Mouse (Mus musculus) neural tube, embryonic 12.5 days (tissue): Measurements from ENCODE around the gene Epha10. TPM values are rescaled to one million over a fixed set of nuclear protein-coding genes. Genes with fewer than 3 reads are reported as not detected.
A peak's percentile ranks its signal among the peaks of the same experiment; 100 is the strongest.

ENCODE experiments used
- ATAC-seq: fragments of 200-750 bp; cut with Nextera tagmentation; 2 replicates; pipeline ENCODE4 v1.8.0; 2017; ENCODE audit warnings: low read depth, mild to moderate bottlenecking, moderate TSS enrichment, moderate library complexity; ENCODE audit not compliant: low FRiP score
- H3K27ac ChIP-seq: fragments of 300-500 bp; sonication (generic); 2 replicates; pipeline ENCODE4 v1.5.1; 2016
- H3K27me3 ChIP-seq: fragments of 300-500 bp; sonication (generic); replicated peaks from 2 replicates; pipeline ENCODE4 v1.6.1; 2016; ENCODE audit warnings: mild to moderate bottlenecking
- H3K36me3 ChIP-seq: fragments of 300-500 bp; sonication (generic); 2 replicates; pipeline ENCODE4 v1.6.1; 2016; ENCODE audit warnings: mild to moderate bottlenecking
- H3K4me1 ChIP-seq: fragments of 300-500 bp; sonication (generic); 2 replicates; pipeline ENCODE4 v1.6.1; 2016
- H3K4me2 ChIP-seq: fragments of 300-500 bp; sonication (generic); replicated peaks from 2 replicates; pipeline ENCODE4 v1.6.1; 2016; ENCODE audit warnings: mild to moderate bottlenecking
- H3K4me3 ChIP-seq: fragments of 300-500 bp; sonication (generic); 2 replicates; pipeline ENCODE4 v1.5.1; 2016
- H3K9ac ChIP-seq: fragments of 300-500 bp; sonication (generic); 2 replicates; pipeline ENCODE4 v1.6.1; 2016; ENCODE audit warnings: mild to moderate bottlenecking
- H3K9me3 ChIP-seq: fragments of 300-500 bp; sonication (generic); 2 replicates; pipeline ENCODE4 v1.6.1; 2016; ENCODE audit warnings: mild to moderate bottlenecking
- WGBS: fragments of 180-500 bp; shearing (Covaris S2); methylation state at CpG from one replicate; pipeline ENCODE4 v1.1.7; 2016; 5-methylcytosine and 5-hydroxymethylcytosine counted together
- polyA plus RNA-seq: library from polyadenylated mRNA; unstranded; fragments of >200 nt; fragmentation: Nextera tagmentation; extraction: Ambion mirVana; gene quantifications from 2 replicates; pipeline ENCODE4 v1.2.1, GENCODE M21; 2016

The Epha10 gene
- polyA plus RNA-seq: 6.3 and 6.6 TPM in 2 replicates

- H3K4me2 ChIP-seq: peak within 1 kb of the TSS; percentile 71
- H3K4me1 ChIP-seq: peaks cover 21% of the 10 kb centered on the region
- H3K9me3 ChIP-seq: no peaks in the 10 kb centered on the region; the same call in 1 of the 2 replicates
- peak within 1 kb of the TSS; percentile 55 for H3K9ac ChIP-seq
- WGBS: 2% methylated on average over 11 of the region's 11 CpGs
- ATAC-seq: no peak
- H3K4me3 ChIP-seq: peak within 1 kb of the TSS; percentile 49
- H3K27me3 ChIP-seq: peaks cover 46% of the 10 kb centered on the region
- H3K27ac ChIP-seq: peak within 1 kb of the TSS; percentile 53; the same call in 1 of the 2 replicates
- no peaks in the 10 kb centered on the region for H3K36me3 ChIP-seq
These were observed at the start of gene Epha10 for GRCm38 (mm10) chr4:124880599-124880998. Epha10 (plus strand) TSS chr4:124880899.

- WGBS: 95% methylated on average over 10 of the region's 10 CpGs
- Histone ChIP-seq H3K4me2 (no peak overlapping the region), H3K36me3 (peaks cover 56% of the 10 kb centered on the region), H3K4me1 (no peaks in the 10 kb centered on the region), H3K4me3 (no peak overlapping the region), H3K9me3 (no peaks in the 10 kb centered on the region), H3K27ac (no peak overlapping the region), H3K9ac (no peak overlapping the region), H3K27me3 (no peaks in the 10 kb centered on the region)
- ATAC-seq: no peak
These were observed 47.9 kb upstream of the Epha10 start for GRCm38 (mm10) chr4:124832796-124833195.

- Histone ChIP-seq H3K4me2 (no peak overlapping the region), H3K27ac (no peak overlapping the region), H3K4me1 (no peaks in the 10 kb centered on the region), H3K9me3 (no peaks in the 10 kb centered on the region), H3K9ac (no peak overlapping the region), H3K4me3 (no peak overlapping the region), H3K36me3 (peaks cover 68% of the 10 kb centered on the region), H3K27me3 (no peaks in the 10 kb centered on the region)
- ATAC-seq: no peak
- 90% methylated on average over 14 of the region's 14 CpGs for WGBS
These were observed 42.5 kb upstream of the Epha10 start for GRCm38 (mm10) chr4:124838035-124838700.

GRCm38 (mm10) chr4:124840998-124841397 is 39.7 kb upstream of the Epha10 start:
- no peak overlapping the region for H3K4me2 ChIP-seq
- H3K4me3 ChIP-seq: no peak overlapping the region
- WGBS: 100% methylated on average over 1 of the region's 1 CpGs
- no peaks in the 10 kb centered on the region for H3K4me1 ChIP-seq
- no peaks in the 10 kb centered on the region for H3K9me3 ChIP-seq
- H3K27me3 ChIP-seq: no peaks in the 10 kb centered on the region
- H3K27ac ChIP-seq: no peak overlapping the region
- no peak for ATAC-seq
- peaks cover 60% of the 10 kb centered on the region for H3K36me3 ChIP-seq
- no peak overlapping the region for H3K9ac ChIP-seq

- no peak overlapping the region for H3K4me3 ChIP-seq
- H3K4me2 ChIP-seq: no peak overlapping the region
- no peak overlapping the region for H3K27ac ChIP-seq
- no peaks in the 10 kb centered on the region for H3K27me3 ChIP-seq
- 0 out of 2 replicates have a peak, but pooled peaks have one; percentile 44 for ATAC-seq
- no peaks in the 10 kb centered on the region for H3K9me3 ChIP-seq
- peaks cover 4% of the 10 kb centered on the region; the same call in 1 of the 2 replicates for H3K4me1 ChIP-seq
- no peak overlapping the region for H3K9ac ChIP-seq
- peaks cover 46% of the 10 kb centered on the region for H3K36me3 ChIP-seq
- WGBS: 52% methylated on average over 11 of the region's 11 CpGs
These were observed 37.2 kb upstream of the Epha10 start for GRCm38 (mm10) chr4:124843493-124843892.

- no peak overlapping the region for H3K4me2 ChIP-seq
These were observed 33.1 kb upstream of the Epha10 start for GRCm38 (mm10) chr4:124847573-124847972.

GRCm38 (mm10) chr4:124849631-124850260 is 31.0 kb upstream of the Epha10 start:
- 2% methylated on average over 24 of the region's 24 CpGs for WGBS
- Histone ChIP-seq H3K9me3 (no peaks in the 10 kb centered on the region), H3K4me2 (peak overlapping the region; percentile 71), H3K4me1 (peaks cover 29% of the 10 kb centered on the region), H3K9ac (peak overlapping the region; percentile 95), H3K27me3 (no peaks in the 10 kb centered on the region), H3K4me3 (peak overlapping the region; percentile 100), H3K36me3 (peaks cover 21% of the 10 kb centered on the region), H3K27ac (peak overlapping the region; percentile 95)
- ATAC-seq: peak; percentile 67

More at GRCm38 (mm10) chr4:124847573-124847972, 33.1 kb upstream of the Epha10 start:
- Histone ChIP-seq H3K4me3 (no peak overlapping the region), H3K27me3 (no peaks in the 10 kb centered on the region), H3K36me3 (peaks cover 17% of the 10 kb centered on the region), H3K9me3 (no peaks in the 10 kb centered on the region), H3K4me1 (peaks cover 24% of the 10 kb centered on the region), H3K27ac (no peak overlapping the region), H3K9ac (no peak overlapping the region)
- WGBS: 5% methylated on average over 8 of the region's 8 CpGs
- ATAC-seq: no peak

- ATAC-seq: peak; percentile 91
- H3K4me1 ChIP-seq: peaks cover 29% of the 10 kb centered on the region
- WGBS: under 1% methylated on average over 83 of the region's 90 CpGs
These were observed 30.3 kb upstream of the Epha10 start, which contains the start of gene Yrdc for GRCm38 (mm10) chr4:124850261-124850913. Yrdc (plus strand) TSS chr4:124850679.

GRCm38 (mm10) chr4:124850933-124851658 is 29.6 kb upstream of the Epha10 start, which contains the start of gene 1110065P20Rik:
1110065P20Rik (minus strand) TSS chr4:124851196.
- under 1% methylated on average over 75 of the region's 75 CpGs for WGBS
- H3K27me3 ChIP-seq: no peaks in the 10 kb centered on the region
- H3K36me3 ChIP-seq: peaks cover 25% of the 10 kb centered on the region
- ATAC-seq: peak; percentile 23; the same call in 1 of the 2 replicates
- H3K4me2 ChIP-seq: peak within 1 kb of the TSS; percentile 71
- H3K4me1 ChIP-seq: peaks cover 29% of the 10 kb centered on the region
- H3K4me3 ChIP-seq: peak within 1 kb of the TSS; percentile 100
- no peaks in the 10 kb centered on the region for H3K9me3 ChIP-seq
- peak within 1 kb of the TSS; percentile 95 for H3K27ac ChIP-seq
- peak within 1 kb of the TSS; percentile 95 for H3K9ac ChIP-seq

More at GRCm38 (mm10) chr4:124850261-124850913, 30.3 kb upstream of the Epha10 start, which contains the start of gene Yrdc:
- Histone ChIP-seq H3K36me3 (peaks cover 18% of the 10 kb centered on the region), H3K27me3 (no peaks in the 10 kb centered on the region), H3K4me2 (peak within 1 kb of the TSS; percentile 71), H3K9me3 (no peaks in the 10 kb centered on the region), H3K4me3 (peak within 1 kb of the TSS; percentile 100), H3K27ac (peak within 1 kb of the TSS; percentile 95), H3K9ac (peak within 1 kb of the TSS; percentile 95)

- H3K27ac ChIP-seq: no peak overlapping the region
- 97% methylated on average over 8 of the region's 8 CpGs for WGBS
- peaks cover 44% of the 10 kb centered on the region for H3K36me3 ChIP-seq
- H3K4me2 ChIP-seq: no peak overlapping the region
- ATAC-seq: no peak
- H3K9me3 ChIP-seq: no peaks in the 10 kb centered on the region
- no peak overlapping the region for H3K4me3 ChIP-seq
- no peak overlapping the region for H3K9ac ChIP-seq
- H3K27me3 ChIP-seq: no peaks in the 10 kb centered on the region; the same call in 1 of the 2 replicates
- peaks cover 31% of the 10 kb centered on the region for H3K4me1 ChIP-seq
These were observed 24.4 kb upstream of the Epha10 start for GRCm38 (mm10) chr4:124856294-124856693.

- Histone ChIP-seq H3K36me3 (peaks cover 43% of the 10 kb centered on the region), H3K4me3 (no peak overlapping the region), H3K27me3 (no peaks in the 10 kb centered on the region; the same call in 1 of the 2 replicates), H3K27ac (no peak overlapping the region), H3K9me3 (no peaks in the 10 kb centered on the region), H3K4me2 (no peak overlapping the region), H3K9ac (no peak overlapping the region), H3K4me1 (peaks cover 23% of the 10 kb centered on the region; the same call in 1 of the 2 replicates)
- no peak for ATAC-seq
- 70% methylated on average over 5 of the region's 5 CpGs for WGBS
These were observed 22.3 kb upstream of the Epha10 start for GRCm38 (mm10) chr4:124858370-124858769.
